Mouse (Mus musculus): Measurements from ENCODE around the gene Tbc1d2b. TPM values are rescaled to one million over a fixed set of nuclear protein-coding genes. Genes with fewer than 3 reads are reported as not detected.

The Tbc1d2b gene
- polyA plus RNA-seq, 1 experiment from 2014 or later, result 7.9 TPM

- H3K27ac ChIP-seq (replicated peaks), result no peak overlapping the region
- H3K9me3 ChIP-seq (replicated peaks), result no peaks in the 10 kb centered on the region
- peaks cover 7% of the 10 kb centered on the region; the same call in 1 of the 2 replicates for H3K36me3 ChIP-seq
- peaks cover 8% of the 10 kb centered on the region for H3K4me1 ChIP-seq
- 85% methylated on average over 3 of the region's 3 CpGs for WGBS
- no peak overlapping the region for H3K4me3 ChIP-seq
- H3K27me3 ChIP-seq (ENCODE audit: low read depth, poor library complexity, severe bottlenecking), result no peaks in the 10 kb centered on the region
- no peak for DNase-seq (ENCODE audit: low spot score)
Measured at GRCm38 (mm10) chr9:90262063-90262462, 8.5 kb downstream of the Tbc1d2b start.

DNA sequence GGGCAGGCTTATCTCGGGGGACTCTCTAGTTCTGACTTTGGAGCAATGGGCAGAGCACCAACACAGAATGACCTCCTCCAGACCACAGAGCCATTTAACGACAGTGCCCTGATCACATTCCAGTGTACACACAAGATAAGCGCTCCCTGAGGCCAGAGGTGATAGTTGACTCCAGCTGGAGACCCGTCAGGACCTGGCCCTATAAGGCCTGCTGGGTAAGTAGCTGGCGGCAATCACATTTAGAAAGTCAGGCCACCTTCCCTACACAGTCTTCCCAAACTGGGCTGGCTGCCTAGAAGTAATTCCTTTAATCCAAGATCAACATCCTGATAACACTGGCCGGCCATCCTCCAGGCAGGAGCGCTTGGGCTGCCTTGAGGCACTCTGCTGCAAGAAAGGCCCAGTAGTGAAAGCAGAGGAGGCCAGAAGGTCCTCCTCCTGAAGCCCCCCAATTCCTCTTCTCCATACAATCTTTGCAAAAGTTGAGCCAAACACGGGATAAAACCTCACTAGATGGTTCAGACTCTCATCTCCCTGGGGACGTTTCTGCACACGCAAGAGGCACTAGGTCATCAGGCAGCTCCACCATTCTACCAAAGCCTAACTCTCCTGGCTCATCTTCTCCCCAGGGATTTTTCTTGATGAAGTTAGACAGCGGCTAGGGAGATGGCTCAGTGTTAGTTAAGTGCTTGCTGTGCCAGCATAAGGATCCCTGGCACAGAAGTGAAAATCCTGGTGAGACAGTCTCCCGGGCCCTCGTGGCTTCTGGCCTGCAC, 9.8 kb downstream of the Tbc1d2b start:
- Histone ChIP-seq H3K4me3 (no peak overlapping the region), H3K36me3 (peaks cover 7% of the 10 kb centered on the region; the same call in 1 of the 2 replicates), H3K27me3 (ENCODE audit: low read depth, poor library complexity, severe bottlenecking) (no peaks in the 10 kb centered on the region), H3K4me1 (peaks cover 18% of the 10 kb centered on the region), H3K9me3 (replicated peaks) (no peaks in the 10 kb centered on the region), H3K27ac (replicated peaks) (no peak overlapping the region)
- DNase-seq (ENCODE audit: low spot score), result no peak
- 74% methylated on average over 13 of the region's 13 CpGs for WGBS

GRCm38 (mm10) chr9:90260079-90260478, 10.5 kb downstream of the Tbc1d2b start:
- no peak overlapping the region for H3K4me3 ChIP-seq
- no peak overlapping the region for H3K27ac ChIP-seq (replicated peaks)
- no peaks in the 10 kb centered on the region for H3K9me3 ChIP-seq (replicated peaks)
- no peak for DNase-seq (ENCODE audit: low spot score)
- H3K4me1 ChIP-seq, result peaks cover 24% of the 10 kb centered on the region
- no peaks in the 10 kb centered on the region for H3K27me3 ChIP-seq (ENCODE audit: low read depth, poor library complexity, severe bottlenecking)
- 85% methylated on average over 6 of the region's 6 CpGs for WGBS
- H3K36me3 ChIP-seq, result peaks cover 7% of the 10 kb centered on the region; the same call in 1 of the 2 replicates

DNA sequence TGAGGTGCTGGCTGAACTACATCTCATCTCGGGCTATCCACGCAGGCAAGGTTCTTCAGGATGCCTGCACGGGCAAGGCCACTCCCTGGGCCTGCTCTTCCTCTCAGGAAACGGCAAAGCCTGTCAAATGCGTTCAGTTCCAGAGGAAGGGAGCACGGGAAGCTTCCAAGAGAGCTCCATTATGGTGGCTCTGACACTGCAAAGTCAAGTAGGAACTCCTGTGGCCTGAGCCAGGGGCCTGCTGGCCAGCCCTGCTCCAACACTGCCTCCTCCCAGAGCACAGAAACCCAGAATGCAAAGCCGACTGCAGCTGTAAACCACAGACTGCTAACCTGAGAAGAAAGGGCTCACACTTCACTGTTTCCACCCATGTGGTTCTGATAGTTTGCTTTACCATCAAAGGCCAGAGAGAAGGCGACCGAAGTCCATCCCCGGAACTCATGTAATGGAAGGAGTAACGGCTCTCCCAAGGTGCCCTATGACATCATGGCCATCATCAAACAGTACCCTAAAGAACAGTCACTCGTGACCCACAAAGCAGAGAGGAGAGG, 11.1 kb downstream of the Tbc1d2b start:
- H3K27ac ChIP-seq (replicated peaks), result no peak overlapping the region
- WGBS, result 91% methylated on average over 12 of the region's 12 CpGs

DNA sequence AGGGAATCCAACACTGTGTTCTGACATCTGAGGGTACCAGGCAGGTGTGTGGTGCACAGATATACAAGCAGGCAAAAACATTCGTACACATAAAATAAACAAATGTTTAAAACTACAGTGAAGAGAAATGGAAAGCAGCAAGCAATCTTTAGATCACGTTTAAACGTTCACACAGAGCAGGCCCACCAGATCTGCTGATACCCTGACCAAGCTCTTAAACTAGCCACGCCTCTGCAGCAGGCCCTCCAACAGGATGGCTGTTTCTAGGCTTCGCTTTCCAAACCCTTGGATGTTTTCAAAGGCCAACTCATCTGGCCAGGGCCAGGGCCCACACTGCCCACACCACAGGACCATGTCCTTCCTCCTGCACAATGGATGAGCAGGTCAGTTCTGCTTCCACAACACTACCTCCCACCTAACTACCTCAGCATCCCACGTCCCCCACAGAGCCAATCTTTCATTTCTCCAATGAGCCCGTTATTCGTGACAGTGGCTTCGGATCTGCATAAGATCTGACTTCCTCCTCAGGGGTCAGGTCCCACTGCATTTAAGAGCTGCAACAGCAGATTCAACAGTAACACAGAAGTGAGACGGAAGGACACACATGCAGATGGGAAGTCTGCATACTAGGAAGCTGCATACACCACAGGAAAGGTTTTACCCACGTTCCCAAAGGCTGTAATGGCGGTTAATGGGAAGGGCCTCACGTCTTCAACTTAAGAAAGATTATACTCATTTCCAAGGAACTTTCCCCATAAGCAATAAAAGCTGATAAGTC, 12.7 kb downstream of the Tbc1d2b start:
- H3K27ac ChIP-seq (replicated peaks), result no peak overlapping the region
- H3K36me3 ChIP-seq, result no peaks in the 10 kb centered on the region
- DNase-seq (ENCODE audit: low spot score), result no peak
- no peaks in the 10 kb centered on the region for H3K27me3 ChIP-seq (ENCODE audit: low read depth, poor library complexity, severe bottlenecking)
- 88% methylated on average over 13 of the region's 13 CpGs for WGBS
- H3K4me1 ChIP-seq, result peaks cover 24% of the 10 kb centered on the region
- no peak overlapping the region for H3K4me3 ChIP-seq
- H3K9me3 ChIP-seq (replicated peaks), result no peaks in the 10 kb centered on the region

More for the DNA sequence above, 11.1 kb downstream of the Tbc1d2b start:
- no peak for DNase-seq (ENCODE audit: low spot score)
- Histone ChIP-seq H3K9me3 (replicated peaks) (no peaks in the 10 kb centered on the region), H3K36me3 (peaks cover 7% of the 10 kb centered on the region; the same call in 1 of the 2 replicates), H3K4me3 (no peak overlapping the region), H3K27me3 (ENCODE audit: low read depth, poor library complexity, severe bottlenecking) (no peaks in the 10 kb centered on the region), H3K4me1 (peaks cover 24% of the 10 kb centered on the region)

DNA sequence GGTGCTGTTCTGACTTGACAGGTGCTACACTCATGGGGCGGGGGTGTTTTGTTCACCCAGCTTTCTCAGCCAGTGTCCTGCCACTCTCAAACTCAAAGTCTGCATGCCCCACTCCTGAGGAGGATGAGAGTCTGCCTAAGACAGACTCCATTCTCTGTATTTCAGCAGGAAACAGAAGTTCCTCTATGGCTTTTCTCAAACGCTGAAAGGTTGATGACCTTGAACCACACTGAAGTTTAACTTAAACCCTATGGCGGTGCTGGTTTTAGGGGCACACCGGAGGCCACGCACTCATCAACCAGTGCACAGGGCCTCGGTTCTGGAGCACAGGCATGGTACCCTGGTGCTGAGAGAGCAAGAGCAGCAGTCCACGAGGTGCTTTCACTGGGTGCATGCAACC, 13.4 kb downstream of the Tbc1d2b start:
- H3K4me3 ChIP-seq, result no peak overlapping the region
- H3K27ac ChIP-seq (replicated peaks), result no peak overlapping the region
- no peak for DNase-seq (ENCODE audit: low spot score)
- H3K36me3 ChIP-seq, result no peaks in the 10 kb centered on the region
- 73% methylated on average over 7 of the region's 7 CpGs for WGBS
- no peaks in the 10 kb centered on the region for H3K27me3 ChIP-seq (ENCODE audit: low read depth, poor library complexity, severe bottlenecking)
- no peaks in the 10 kb centered on the region for H3K9me3 ChIP-seq (replicated peaks)
- peaks cover 24% of the 10 kb centered on the region for H3K4me1 ChIP-seq

DNA sequence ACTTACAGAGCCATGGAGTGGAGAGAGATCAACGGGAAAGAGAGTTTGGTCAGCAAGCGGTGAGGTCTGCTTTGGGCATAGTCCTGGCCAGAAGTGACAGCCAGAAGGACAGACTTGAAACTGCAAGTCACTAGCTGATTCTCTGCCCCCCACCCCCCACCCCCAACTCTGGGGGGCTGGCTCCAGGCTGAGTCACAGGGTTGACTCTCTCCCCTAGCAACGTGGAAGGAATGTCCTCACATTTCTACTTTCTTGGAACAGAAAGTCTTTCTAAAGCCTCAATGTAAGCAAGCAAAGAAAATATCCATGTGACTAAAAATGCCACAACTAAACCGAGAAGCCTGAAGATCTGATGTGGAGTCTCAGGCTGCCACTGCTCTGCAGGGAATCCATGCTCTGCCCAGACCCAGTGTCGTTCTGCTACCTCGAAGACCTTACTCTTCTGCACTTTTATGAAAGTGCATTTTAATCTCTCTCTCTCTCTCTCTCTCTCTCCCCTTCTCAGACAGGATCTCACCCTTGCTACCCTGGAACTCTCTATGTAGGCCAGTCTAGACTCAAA, 14.7 kb downstream of the Tbc1d2b start:
- DNase-seq (ENCODE audit: low spot score), result peak; percentile 17
- H3K4me1 ChIP-seq, result peaks cover 22% of the 10 kb centered on the region
- no peaks in the 10 kb centered on the region for H3K9me3 ChIP-seq (replicated peaks)
- H3K4me3 ChIP-seq, result no peak overlapping the region
- 38% methylated on average over 6 of the region's 6 CpGs for WGBS
- H3K27ac ChIP-seq (replicated peaks), result peak overlapping the region; percentile 2; the same call in 1 of the 2 replicates
- H3K36me3 ChIP-seq, result no peaks in the 10 kb centered on the region
- H3K27me3 ChIP-seq (ENCODE audit: low read depth, poor library complexity, severe bottlenecking), result no peaks in the 10 kb centered on the region

DNA sequence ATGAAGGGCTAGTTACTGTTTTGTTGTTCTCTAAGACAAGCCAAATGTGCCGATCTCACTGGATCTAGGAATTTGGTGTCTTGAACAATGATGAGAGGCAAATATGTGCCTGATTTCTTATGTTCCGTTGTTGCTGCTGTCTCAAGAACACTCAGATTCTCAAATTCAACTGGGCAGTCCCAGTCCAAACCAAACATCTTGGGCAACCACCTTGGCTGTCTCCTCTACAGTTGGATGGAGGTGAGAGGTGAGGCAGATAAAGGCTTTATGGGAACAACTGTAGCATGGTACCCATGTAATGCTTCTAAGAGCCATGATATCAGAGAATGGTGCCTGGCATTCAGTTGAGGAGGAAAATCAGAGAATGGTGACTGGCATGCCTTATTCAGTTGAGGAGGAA, 17.4 kb downstream of the Tbc1d2b start:
- H3K27me3 ChIP-seq (ENCODE audit: low read depth, poor library complexity, severe bottlenecking), result no peaks in the 10 kb centered on the region
- DNase-seq (ENCODE audit: low spot score), result no peak
- 0 out of 2 replicates have a peak, but pooled peaks cover 2% of the 10 kb centered on the region for H3K36me3 ChIP-seq
- WGBS, result 86% methylated on average over 2 of the region's 2 CpGs
- no peak overlapping the region for H3K27ac ChIP-seq (replicated peaks)
- no peak overlapping the region for H3K4me3 ChIP-seq
- peaks cover 15% of the 10 kb centered on the region for H3K4me1 ChIP-seq
- no peaks in the 10 kb centered on the region for H3K9me3 ChIP-seq (replicated peaks)

GRCm38 (mm10) chr9:90250964-90251750, 19.4 kb downstream of the Tbc1d2b start:
- Histone ChIP-seq H3K4me3 (no peak overlapping the region), H3K27ac (replicated peaks) (no peak overlapping the region), H3K36me3 (peaks cover 17% of the 10 kb centered on the region), H3K9me3 (replicated peaks) (no peaks in the 10 kb centered on the region), H3K4me1 (peaks cover 9% of the 10 kb centered on the region), H3K27me3 (ENCODE audit: low read depth, poor library complexity, severe bottlenecking) (no peaks in the 10 kb centered on the region)
- no peak for DNase-seq (ENCODE audit: low spot score)
- WGBS, result 90% methylated on average over 13 of the region's 13 CpGs

GRCm38 (mm10) chr9:90250141-90250775, 20.3 kb downstream of the Tbc1d2b start:
- peaks cover under 1% of the 10 kb centered on the region; the same call in 1 of the 2 replicates for H3K4me1 ChIP-seq
- no peaks in the 10 kb centered on the region for H3K9me3 ChIP-seq (replicated peaks)
- no peak for DNase-seq (ENCODE audit: low spot score)
- peaks cover 17% of the 10 kb centered on the region for H3K36me3 ChIP-seq
- H3K4me3 ChIP-seq, result no peak overlapping the region
- peak overlapping the region; percentile 13; the same call in 1 of the 2 replicates for H3K27ac ChIP-seq (replicated peaks)
- WGBS, result 85% methylated on average over 5 of the region's 5 CpGs
- no peaks in the 10 kb centered on the region for H3K27me3 ChIP-seq (ENCODE audit: low read depth, poor library complexity, severe bottlenecking)

DNA sequence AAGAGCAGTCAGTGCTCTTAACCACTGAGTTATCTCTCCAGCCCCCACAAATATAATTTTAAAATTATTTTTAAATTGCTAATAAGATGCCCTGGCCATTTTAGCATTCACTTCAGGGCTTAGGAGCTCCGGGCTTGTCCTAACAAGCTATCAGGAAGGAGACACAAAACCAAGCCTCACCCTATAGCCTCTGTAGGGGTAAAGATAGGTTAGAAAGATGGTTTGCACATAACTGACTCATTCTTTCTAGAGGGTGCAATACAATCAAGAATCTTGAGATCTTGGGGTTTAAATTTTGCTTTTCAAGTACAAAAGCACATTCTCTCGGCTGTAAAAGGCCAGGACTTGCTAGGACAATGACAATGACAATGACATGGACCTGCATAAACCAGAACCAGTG, 21.6 kb downstream of the Tbc1d2b start:
- no peak for DNase-seq (ENCODE audit: low spot score)
- H3K9me3 ChIP-seq (replicated peaks), result no peaks in the 10 kb centered on the region
- peaks cover 17% of the 10 kb centered on the region for H3K36me3 ChIP-seq
- no peaks in the 10 kb centered on the region for H3K4me1 ChIP-seq
- no peaks in the 10 kb centered on the region for H3K27me3 ChIP-seq (ENCODE audit: low read depth, poor library complexity, severe bottlenecking)
- no peak overlapping the region for H3K4me3 ChIP-seq
- 85% methylated on average over 2 of the region's 2 CpGs for WGBS
- no peak overlapping the region for H3K27ac ChIP-seq (replicated peaks)

All from midbrain, embryonic 10.5 days (tissue).